Mouse (Mus musculus): ENCODE data around the gene Plpp3.

- TF ChIP-seq POLR2A (IDR thresholded peaks at IDR 0.05; ENCODE audit: control insufficient read depth, extremely low read depth, insufficient read depth, low read length, poor library complexity) (no peak), CTCF (IDR thresholded peaks at IDR 0.05; ENCODE audit: borderline replicate concordance, control insufficient read depth, extremely low read depth, insufficient read depth, low read length, poor library complexity) (no peak)
These were observed 1.0 kb downstream of the Plpp3 start for GRCm38 (mm10) chr4:105158169-105158555.

All from thymus, adult 2 months (tissue).